Mouse (Mus musculus) liver, embryonic 14.5 days (tissue): ENCODE results near the gene Ywhab. TPM values are rescaled to one million over a fixed set of nuclear protein-coding genes. Genes with fewer than 3 reads are reported as not detected.
A peak's percentile ranks its signal among the peaks of the same experiment; 100 is the strongest.

Source experiments
- ATAC-seq: fragments of 200-750 bp; cut with Nextera tagmentation; 2 replicates; pipeline ENCODE4 v1.8.0; 2017; ENCODE audit warnings: moderate number of reproducible peaks, mild to moderate bottlenecking, moderate library complexity; ENCODE audit not compliant: insufficient read depth
- DNase-seq, 3 experiments: peaks; one replicate each; pipeline ENCODE4 v3.0.0-alpha.2; 2012 to 2013; ENCODE audit warnings: low read depth in 3 of 3, low spot score in 3 of 3
- H3K27ac ChIP-seq: fragments of 300-500 bp; sonication (generic); 2 replicates; pipeline ENCODE4 v1.5.1; 2014; ENCODE audit warnings: moderate library complexity, mild to moderate bottlenecking, control low read depth, inconsistent platforms
- H3K27me3 ChIP-seq: fragments of 300-500 bp; sonication (generic); 2 replicates; pipeline ENCODE4 v1.6.1; 2014; ENCODE audit warnings: mild to moderate bottlenecking, low read length, moderate library complexity; ENCODE audit not compliant: control insufficient read depth, insufficient read depth
- H3K36me3 ChIP-seq: fragments of 300-500 bp; sonication (generic); replicated peaks from 2 replicates; pipeline ENCODE4 v1.6.1; 2014; ENCODE audit warnings: low read depth; ENCODE audit not compliant: control insufficient read depth, insufficient read depth
- H3K4me1 ChIP-seq, 2 experiments: fragments of 200-500 bp in 1 of 2; fragments of 300-500 bp in 1 of 2; sonication (generic) in 1 of 2; replicated peaks; 2 replicates each; pipeline ENCODE4 v1.6.1; 2012 to 2014; ENCODE audit warnings: antibody characterized with exemption in 1 of 2, inconsistent platforms in 1 of 2, low read length in 1 of 2; ENCODE audit not compliant: control insufficient read depth in 2 of 2, insufficient read depth in 2 of 2
- H3K4me2 ChIP-seq: fragments of 300-500 bp; sonication (generic); 2 replicates; pipeline ENCODE4 v1.6.1; 2014; ENCODE audit warnings: low read depth, mild to moderate bottlenecking, control low read depth, moderate library complexity
- H3K4me3 ChIP-seq, 2 experiments: fragments of 200-500 bp in 1 of 2; fragments of 300-500 bp in 1 of 2; sonication (generic) in 1 of 2; 2 replicates each; pipeline ENCODE4 v1.5.1; 2012 to 2014; ENCODE audit warnings: low read depth in 2 of 2, low read length in 2 of 2, mild to moderate bottlenecking in 2 of 2, control low read depth in 1 of 2, inconsistent platforms in 1 of 2, moderate library complexity in 1 of 2; ENCODE audit not compliant: insufficient read depth in 1 of 2
- H3K9ac ChIP-seq: fragments of 300-500 bp; sonication (generic); replicated peaks from 2 replicates; pipeline ENCODE4 v1.6.1; 2014; ENCODE audit warnings: mild to moderate bottlenecking, control low read depth, moderate library complexity
- H3K9me3 ChIP-seq: fragments of 300-500 bp; sonication (generic); 2 replicates; pipeline ENCODE4 v1.6.1; 2016; ENCODE audit warnings: low read length, mixed read lengths; ENCODE audit not compliant: control insufficient read depth
- CTCF ChIP-seq: IDR thresholded peaks from 2 replicates; pipeline ENCODE4 v1.5.1; 2016; ENCODE audit warnings: antibody characterized with exemption, low read depth, control low read depth
- EP300 ChIP-seq: IDR thresholded peaks from 2 replicates; pipeline ENCODE4 v1.6.1; 2016; ENCODE audit warnings: antibody characterized with exemption, low read depth
- WGBS: fragments of 180-500 bp; shearing (Covaris S2); extraction: QIAGEN DNeasy Blood & Tissue Kit; methylation state at CpG from one replicate; pipeline ENCODE4 v1.1.7; 2014; ENCODE audit not compliant: insufficient replicate concordance; 5-methylcytosine and 5-hydroxymethylcytosine counted together
- polyA plus RNA-seq, 2 experiments: library from polyadenylated mRNA; depleted of rRNA in 1 of 2; stranded (reverse) in 1 of 2; unstranded in 1 of 2; fragments of >200 nt; fragmentation: Nextera tagmentation in 1 of 2; extraction: Ambion mirVana in 1 of 2; gene quantifications; 2 replicates each; pipeline versions ENCODE4 v1.2.1 to v1.2.3; 2012 to 2014

Gene Ywhab
- polyA plus RNA-seq, 2 experiments, result 32.3 to 79.6 TPM

GRCm38 (mm10) chr2:163996899-163997298 is 2.1 kb downstream of the Ywhab start:
- ATAC-seq, result no peak
- Histone ChIP-seq H3K27ac (no peak overlapping the region), H3K27me3 (no peaks in the 10 kb centered on the region), H3K36me3 (no peaks in the 10 kb centered on the region; the same call in 1 of the 2 replicates), H3K4me2 (peak overlapping the region; percentile 85), H3K4me1 (peaks cover 14 to 19% of the 10 kb centered on the region in 2 experiments), H3K9me3 (no peaks in the 10 kb centered on the region), H3K4me3 (peak overlapping the region in 1 of 2 experiments; percentile 85; a peak in 1 of 4 replicates), H3K9ac (no peak overlapping the region; the same call in 1 of the 2 replicates)
- no peak for DNase-seq
- 64% methylated on average over 5 of the region's 5 CpGs for WGBS
- TF ChIP-seq CTCF (no peak), EP300 (no peak)

GRCm38 (mm10) chr2:163998981-163999380 is 4.2 kb downstream of the Ywhab start:
- H3K36me3 ChIP-seq, result no peaks in the 10 kb centered on the region; the same call in 1 of the 2 replicates
- TF ChIP-seq CTCF (no peak), EP300 (no peak)
- H3K27ac ChIP-seq, result no peak overlapping the region
- no peaks in the 10 kb centered on the region for H3K9me3 ChIP-seq
- H3K27me3 ChIP-seq, result no peaks in the 10 kb centered on the region
- ATAC-seq (no peak), DNase-seq (no peak)
- H3K4me3 ChIP-seq, result no peak overlapping the region
- H3K9ac ChIP-seq, result no peak overlapping the region
- H3K4me1 ChIP-seq, result peaks cover 14 to 23% of the 10 kb centered on the region in 2 experiments
- H3K4me2 ChIP-seq, result no peak overlapping the region
- WGBS, result 90% methylated on average over 6 of the region's 6 CpGs

- Histone ChIP-seq H3K36me3 (no peaks in the 10 kb centered on the region; the same call in 1 of the 2 replicates), H3K27me3 (no peaks in the 10 kb centered on the region), H3K4me2 (no peak overlapping the region), H3K9ac (no peak overlapping the region), H3K9me3 (no peaks in the 10 kb centered on the region), H3K4me1 (peaks cover 3 to 12% of the 10 kb centered on the region in 2 experiments; a peak in 2 of 4 replicates), H3K4me3 (no peak overlapping the region), H3K27ac (no peak overlapping the region)
- 83% methylated on average over 3 of the region's 3 CpGs for WGBS
- no peak for TF ChIP-seq CTCF
- no peak for TF ChIP-seq EP300
- ATAC-seq (no peak), DNase-seq (no peak)
Observed at GRCm38 (mm10) chr2:164002637-164003036, 7.9 kb downstream of the Ywhab start.

GRCm38 (mm10) chr2:164004503-164004902 is 9.7 kb downstream of the Ywhab start:
- TF ChIP-seq EP300, result no peak
- TF ChIP-seq CTCF, result 0 out of 2 replicates have a peak, but pooled peaks have one; percentile 13
- H3K27ac ChIP-seq, result no peak overlapping the region
- no peaks in the 10 kb centered on the region for H3K36me3 ChIP-seq
- ATAC-seq (0 out of 2 replicates have a peak, but pooled peaks have one; percentile 29), DNase-seq (no peak)
- H3K27me3 ChIP-seq, result no peaks in the 10 kb centered on the region
- peaks cover 3 to 16% of the 10 kb centered on the region in 2 experiments; a peak in 3 of 4 replicates for H3K4me1 ChIP-seq
- no peak overlapping the region for H3K4me2 ChIP-seq
- 62% methylated on average over 5 of the region's 5 CpGs for WGBS
- no peak overlapping the region for H3K9ac ChIP-seq
- H3K4me3 ChIP-seq, result no peak overlapping the region
- H3K9me3 ChIP-seq, result no peaks in the 10 kb centered on the region

GRCm38 (mm10) chr2:164006932-164007331 is 12.2 kb downstream of the Ywhab start:
- ATAC-seq, result no peak
- Histone ChIP-seq H3K4me1 (peaks cover 3 to 16% of the 10 kb centered on the region in 2 experiments; a peak in 3 of 4 replicates), H3K9ac (no peak overlapping the region), H3K36me3 (peaks cover 4% of the 10 kb centered on the region), H3K27me3 (no peaks in the 10 kb centered on the region), H3K4me3 (no peak overlapping the region), H3K9me3 (no peaks in the 10 kb centered on the region), H3K27ac (no peak overlapping the region), H3K4me2 (no peak overlapping the region)
- TF ChIP-seq EP300, result no peak
- no peak for DNase-seq
- 39% methylated on average over 10 of the region's 10 CpGs for WGBS
